Mouse (Mus musculus) testis, adult 2 months (tissue): Measurements from ENCODE around the gene Rbm20. TPM values are rescaled to one million over a fixed set of nuclear protein-coding genes. Genes with fewer than 3 reads are reported as not detected.

Experiments
- H3K27ac ChIP-seq: fragments of 200-500 bp; 2 replicates; pipeline ENCODE4 v1.5.1; 2012; ENCODE audit warnings: low read depth, low read length; ENCODE audit not compliant: control insufficient read depth, insufficient read depth
- H3K27me3 ChIP-seq: fragments of 200-500 bp; 2 replicates; pipeline ENCODE4 v1.6.1; 2012; ENCODE audit warnings: mild to moderate bottlenecking, low read length, moderate library complexity; ENCODE audit not compliant: control insufficient read depth, insufficient read depth
- H3K36me3 ChIP-seq: fragments of 200-500 bp; 2 replicates; pipeline ENCODE4 v1.6.1; 2012; ENCODE audit warnings: mild to moderate bottlenecking, low read length; ENCODE audit not compliant: control insufficient read depth, insufficient read depth
- H3K4me1 ChIP-seq: fragments of 200-500 bp; 2 replicates; pipeline ENCODE4 v1.6.1; 2012; ENCODE audit warnings: low read length; ENCODE audit not compliant: control insufficient read depth, insufficient read depth
- H3K4me3 ChIP-seq: fragments of 200-500 bp; 2 replicates; pipeline ENCODE4 v1.5.1; 2012; ENCODE audit warnings: low read depth, mild to moderate bottlenecking, low read length, moderate library complexity, mixed read lengths; ENCODE audit not compliant: control insufficient read depth
- CTCF ChIP-seq: fragments of 200-500 bp; IDR thresholded peaks from 2 replicates; pipeline ENCODE4 v1.5.1; 2012; ENCODE audit warnings: low read depth, mild to moderate bottlenecking, inconsistent platforms, low read length, moderate library complexity; ENCODE audit not compliant: control insufficient read depth, insufficient read depth, insufficient replicate concordance
- POLR2A ChIP-seq: fragments of 200-500 bp; IDR thresholded peaks from 2 replicates; pipeline ENCODE4 v1.6.1; 2012; ENCODE audit warnings: low read depth, mild to moderate bottlenecking, inconsistent platforms, low read length, moderate library complexity; ENCODE audit not compliant: control insufficient read depth
- polyA plus RNA-seq: library from polyadenylated mRNA; depleted of rRNA; stranded (reverse); fragments of >200 nt; gene quantifications from 2 replicates; pipeline ENCODE4 v1.2.3, GENCODE M21; 2012

Gene Rbm20
- polyA plus RNA-seq, 1 experiment: 0.78 TPM

- no peak overlapping the region for H3K27ac ChIP-seq
- no peaks in the 10 kb centered on the region; the same call in 1 of the 2 replicates for H3K4me1 ChIP-seq
- no peaks in the 10 kb centered on the region for H3K36me3 ChIP-seq
- H3K27me3 ChIP-seq: no peaks in the 10 kb centered on the region
- no peak for TF ChIP-seq POLR2A
- no peak for TF ChIP-seq CTCF
- no peak overlapping the region for H3K4me3 ChIP-seq
Observed at GRCm38 (mm10) chr19:53894538-53895121, 217.5 kb downstream of the Rbm20 start.

- Histone ChIP-seq H3K4me3 (no peak overlapping the region), H3K4me1 (peaks cover 7% of the 10 kb centered on the region), H3K27ac (no peak overlapping the region), H3K36me3 (no peaks in the 10 kb centered on the region), H3K27me3 (no peaks in the 10 kb centered on the region)
- TF ChIP-seq POLR2A (no peak), CTCF (no peak)
Observed at GRCm38 (mm10) chr19:53898046-53898445, 220.9 kb downstream of the Rbm20 start.

- H3K27ac ChIP-seq: no peak overlapping the region
- TF ChIP-seq POLR2A (no peak), CTCF (no peak)
Observed at GRCm38 (mm10) chr19:53898498-53898897, 221.4 kb downstream of the Rbm20 start.

GRCm38 (mm10) chr19:53898970-53899900 is 222.1 kb downstream of the Rbm20 start:
- Histone ChIP-seq H3K36me3 (no peaks in the 10 kb centered on the region), H3K27me3 (no peaks in the 10 kb centered on the region), H3K4me1 (peaks cover 7% of the 10 kb centered on the region), H3K4me3 (no peak overlapping the region; the same call in 1 of the 2 replicates), H3K27ac (no peak overlapping the region)
- TF ChIP-seq POLR2A: no peak
- no peak for TF ChIP-seq CTCF

More at GRCm38 (mm10) chr19:53898498-53898897, 221.4 kb downstream of the Rbm20 start:
- Histone ChIP-seq H3K27me3 (no peaks in the 10 kb centered on the region), H3K4me1 (peaks cover 7% of the 10 kb centered on the region), H3K36me3 (no peaks in the 10 kb centered on the region), H3K4me3 (no peak overlapping the region)

- peaks cover 7% of the 10 kb centered on the region for H3K4me1 ChIP-seq
- no peak overlapping the region for H3K4me3 ChIP-seq
- H3K27me3 ChIP-seq: no peaks in the 10 kb centered on the region
- H3K36me3 ChIP-seq: no peaks in the 10 kb centered on the region
- no peak overlapping the region for H3K27ac ChIP-seq
- TF ChIP-seq CTCF: no peak
- no peak for TF ChIP-seq POLR2A
Observed at GRCm38 (mm10) chr19:53899941-53900610, 223.0 kb downstream of the Rbm20 start.

- no peak for TF ChIP-seq CTCF
- TF ChIP-seq POLR2A: no peak
- Histone ChIP-seq H3K4me3 (peak overlapping the region; percentile 77), H3K27ac (peak overlapping the region; percentile 83), H3K4me1 (peaks cover 7% of the 10 kb centered on the region), H3K27me3 (no peaks in the 10 kb centered on the region), H3K36me3 (no peaks in the 10 kb centered on the region)
Observed at GRCm38 (mm10) chr19:53901931-53902738, 225.0 kb downstream of the Rbm20 start.
